Mouse (Mus musculus): ENCODE data around the gene Pold2.
"Not testable (repeated sequence)": the region's sequence is repeated elsewhere in the genome, so short reads cannot be mapped to it uniquely, and the experiment has no call there.

Gene Pold2

DNA sequence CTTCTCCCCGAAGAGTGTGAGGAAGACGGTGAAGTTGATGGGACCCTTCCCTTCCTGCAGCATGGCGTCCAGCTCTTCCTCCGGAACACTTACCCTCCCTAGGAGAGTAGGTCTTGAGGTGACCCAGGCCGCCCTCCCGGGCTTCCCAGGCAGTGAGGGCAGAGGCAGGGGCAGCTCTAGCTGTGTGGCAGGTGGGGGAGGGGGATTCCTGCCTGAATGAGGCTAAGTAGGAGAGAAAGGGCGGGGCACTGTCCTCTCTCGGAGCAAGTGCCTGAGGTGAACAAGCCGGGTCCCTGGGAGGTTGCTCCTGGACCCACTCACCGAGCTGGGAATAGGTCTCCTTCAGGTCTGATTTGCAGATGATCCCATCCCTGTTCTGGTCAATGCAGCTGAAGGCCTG, 19.7 kb upstream of the Pold2 start:
- DNase-seq (ENCODE audit: low spot score), result no peak

DNA sequence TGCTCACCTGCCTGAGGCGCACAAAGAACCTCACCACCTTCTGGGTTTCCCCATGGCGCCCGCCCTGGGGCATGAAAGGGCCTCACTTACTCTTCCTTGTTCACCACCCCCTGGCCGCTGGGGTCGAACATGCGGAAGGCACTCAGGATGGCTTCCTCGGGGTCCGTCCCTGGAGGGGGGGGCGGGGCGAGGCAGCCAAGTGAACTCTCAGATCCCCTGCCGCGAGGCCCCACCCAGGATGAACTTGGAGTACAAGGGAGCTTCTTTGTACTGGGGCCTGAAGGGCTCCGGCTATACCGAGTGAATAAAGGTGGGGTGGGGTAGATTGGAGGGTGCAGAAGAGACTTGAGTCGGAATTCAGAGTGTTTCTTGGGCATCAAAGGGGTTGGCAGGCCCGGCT, 19.1 kb upstream of the Pold2 start:
- no peak for DNase-seq (ENCODE audit: low spot score)

DNA sequence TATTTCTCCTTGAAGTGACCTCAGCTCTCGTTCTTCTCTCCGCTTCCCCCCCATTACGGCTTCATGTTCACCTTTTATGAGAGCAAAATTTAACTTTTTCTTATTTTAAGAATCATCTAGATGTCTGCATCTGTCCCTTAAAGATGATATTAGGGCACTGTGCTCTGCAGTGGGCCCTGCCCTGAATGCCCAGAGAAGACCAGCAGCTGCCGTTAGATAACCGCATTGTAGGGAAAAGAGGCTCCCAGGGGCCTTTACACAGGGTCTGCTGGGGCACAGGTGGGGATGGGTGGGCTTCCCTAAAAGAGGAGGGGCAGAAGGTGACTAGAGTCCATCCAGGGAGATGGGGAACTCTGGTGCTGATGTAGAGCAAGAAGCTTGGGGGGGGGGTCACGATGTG, 15.7 kb upstream of the Pold2 start:
- no peak for DNase-seq (ENCODE audit: low spot score)

DNA sequence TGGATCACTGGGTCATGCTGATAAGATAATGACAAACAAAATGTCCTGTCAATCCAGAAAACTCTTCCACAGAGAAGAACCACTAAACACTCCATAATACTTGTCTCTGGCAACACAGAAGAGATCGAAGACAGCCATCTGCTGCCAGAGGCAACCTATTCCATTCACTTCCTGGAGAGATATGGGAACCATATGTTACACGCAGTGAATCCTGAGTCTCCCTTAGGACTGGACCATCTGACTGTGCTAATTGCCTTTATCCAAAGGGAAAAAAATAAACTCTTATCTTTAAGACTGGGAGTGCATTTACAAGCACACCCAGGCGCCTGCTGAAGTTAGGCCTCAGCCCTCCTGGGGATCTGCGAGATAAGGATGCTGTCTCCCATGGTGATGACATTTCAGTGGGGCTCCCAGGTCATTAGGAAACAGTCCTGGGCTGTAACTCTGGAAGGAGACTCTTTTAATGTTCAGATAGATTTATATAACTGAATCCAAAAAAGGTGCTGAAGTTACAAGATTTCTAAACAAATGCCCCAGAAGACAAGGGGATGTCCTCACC, 14.8 kb upstream of the Pold2 start:
- DNase-seq (ENCODE audit: low spot score), result peak; percentile 20

DNA sequence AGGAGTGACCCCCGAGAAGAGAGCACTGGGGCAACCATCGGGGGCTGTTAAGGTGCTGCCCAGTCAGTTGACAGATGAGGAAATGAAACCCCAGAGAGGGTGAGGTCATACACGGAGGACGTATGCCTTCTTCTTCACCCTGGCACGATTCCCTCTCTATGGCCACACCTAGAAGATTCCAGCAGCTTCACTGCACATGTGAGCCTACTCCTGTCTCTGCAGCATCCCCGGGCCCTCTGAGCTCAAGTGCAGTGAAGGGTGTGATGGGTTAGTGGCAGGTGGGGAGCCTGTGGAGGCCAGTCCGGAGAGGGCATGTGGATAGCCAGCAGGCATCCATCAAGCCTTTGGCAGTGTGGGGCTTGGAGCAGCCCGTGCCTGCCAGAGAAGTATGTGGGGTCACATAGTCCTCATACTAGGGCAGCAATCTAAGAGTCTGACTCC, 14.1 kb upstream of the Pold2 start:
- DNase-seq (ENCODE audit: low spot score), result no peak

DNA sequence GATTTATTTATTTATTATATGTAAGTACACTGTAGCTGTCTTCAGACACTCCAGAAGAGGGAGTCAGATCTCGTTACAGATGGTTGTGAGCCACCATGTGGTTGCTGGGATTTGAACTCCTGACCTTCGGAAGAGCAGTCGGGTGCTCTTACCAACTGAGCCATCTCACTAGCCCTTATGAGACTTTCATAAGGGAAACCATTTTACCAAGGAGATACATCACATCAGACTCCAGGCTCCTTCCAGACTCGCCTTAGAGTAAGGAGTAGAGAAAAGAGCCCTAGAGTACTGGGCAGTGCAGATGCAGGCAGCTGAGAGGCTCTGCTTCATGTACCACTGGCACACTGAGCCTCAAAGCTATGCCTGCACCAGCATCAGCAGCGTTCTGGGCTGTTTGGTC, 10.5 kb upstream of the Pold2 start:
- DNase-seq (ENCODE audit: low spot score), result not testable (repeated sequence)

DNA sequence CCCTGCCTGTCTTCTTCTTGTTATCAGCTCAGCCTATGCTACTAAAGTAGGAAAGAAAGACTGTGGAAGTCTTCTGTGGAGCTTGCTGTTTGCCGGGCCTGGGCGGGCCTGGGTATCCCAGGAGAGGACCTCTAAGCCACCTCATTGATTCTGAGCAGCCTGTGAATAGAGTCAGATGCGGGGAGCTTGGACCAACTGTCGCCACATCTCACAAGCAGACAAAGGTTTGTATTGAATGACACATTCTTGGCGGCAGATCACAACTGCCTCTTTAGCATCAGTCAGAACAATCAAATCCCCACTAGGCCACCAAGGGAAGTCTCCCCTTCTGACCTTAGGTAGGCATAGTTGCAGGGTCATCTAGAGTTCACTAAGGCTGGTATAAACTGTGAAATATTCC, 9.2 kb upstream of the Pold2 start:
- DNase-seq (ENCODE audit: low spot score), result no peak

DNA sequence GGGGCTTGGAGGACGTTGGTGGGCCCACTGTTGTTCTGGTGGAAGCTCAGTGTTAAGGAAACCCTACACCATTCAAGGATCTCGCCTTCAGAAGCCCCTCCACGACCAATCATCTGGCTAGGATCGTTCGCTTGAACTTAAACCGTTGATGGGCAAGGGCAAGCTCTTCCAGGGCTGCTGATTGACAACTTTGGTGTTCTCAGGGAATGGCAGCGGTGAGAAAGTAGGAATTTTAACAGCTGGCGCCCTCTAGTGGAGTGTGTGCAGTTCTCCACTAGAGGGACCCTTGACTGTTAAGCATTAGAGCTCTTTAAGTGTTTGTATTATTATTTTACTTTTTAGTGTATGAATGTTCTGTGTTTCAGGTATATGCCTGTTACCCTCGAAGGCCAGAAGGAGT, 8.1 kb upstream of the Pold2 start:
- peak; percentile 27 for DNase-seq (ENCODE audit: low spot score)

DNA sequence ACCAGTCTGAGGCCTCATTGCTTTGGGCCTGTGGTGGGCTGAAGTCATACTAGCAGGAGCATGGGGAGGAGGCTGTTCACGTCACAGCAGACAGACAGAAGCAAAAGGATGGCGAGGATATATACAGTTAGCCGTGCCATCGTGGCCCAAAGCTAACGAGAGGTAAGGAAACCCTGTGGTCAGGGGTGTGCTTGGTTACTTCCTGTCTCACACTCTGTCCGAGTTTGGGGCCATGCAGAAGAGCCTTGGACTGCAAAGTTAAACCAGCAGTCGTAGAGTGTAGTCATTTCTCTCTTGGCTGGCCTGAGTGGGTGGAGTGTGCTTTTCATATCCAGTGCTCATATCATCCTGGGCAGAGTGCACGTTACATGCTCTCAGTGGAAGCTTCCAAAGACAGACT, 4.4 kb upstream of the Pold2 start:
- DNase-seq (ENCODE audit: low spot score), result no peak

DNA sequence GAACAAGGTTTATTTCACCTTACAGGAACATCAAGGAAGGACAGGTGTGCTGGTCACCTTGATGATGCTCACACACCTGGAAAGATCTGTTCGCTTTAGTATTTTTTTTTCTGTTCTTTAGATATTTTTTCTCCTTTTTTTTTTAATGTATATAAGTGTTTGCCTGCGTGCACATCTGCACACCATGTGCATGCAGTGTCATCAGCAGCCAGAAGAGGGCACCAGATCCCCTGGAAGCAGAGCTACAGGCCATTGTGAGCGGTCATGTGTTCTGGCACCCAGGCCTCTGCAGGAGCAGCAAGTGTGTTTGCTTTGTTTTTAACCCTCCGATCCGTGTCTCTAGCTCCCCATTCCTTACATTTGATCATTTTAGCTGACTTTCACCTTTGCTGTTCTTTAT, 1.8 kb upstream of the Pold2 start:
- peak; percentile 19 for DNase-seq (ENCODE audit: low spot score)

DNA sequence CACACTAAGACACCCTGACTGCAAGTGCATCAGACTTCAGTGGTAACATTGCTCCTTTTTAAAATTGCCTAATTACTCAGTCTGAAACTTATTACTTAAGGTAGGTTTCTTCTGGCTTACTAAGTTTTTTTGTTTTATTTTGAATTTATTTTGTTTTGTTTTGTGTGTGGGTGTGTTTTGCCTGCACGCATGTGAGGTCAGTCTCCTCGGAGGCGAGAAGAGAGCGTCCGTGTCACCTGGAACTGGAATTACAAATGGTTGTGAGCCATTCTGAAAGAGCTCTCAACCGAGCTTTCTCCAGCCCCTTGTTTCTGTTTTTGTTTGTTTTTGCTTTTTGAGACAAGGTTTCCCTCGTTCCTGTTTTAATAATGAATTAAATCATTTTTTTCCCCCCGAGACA, 569 bp upstream of the Pold2 start:
- DNase-seq (ENCODE audit: low spot score), result no peak

DNA sequence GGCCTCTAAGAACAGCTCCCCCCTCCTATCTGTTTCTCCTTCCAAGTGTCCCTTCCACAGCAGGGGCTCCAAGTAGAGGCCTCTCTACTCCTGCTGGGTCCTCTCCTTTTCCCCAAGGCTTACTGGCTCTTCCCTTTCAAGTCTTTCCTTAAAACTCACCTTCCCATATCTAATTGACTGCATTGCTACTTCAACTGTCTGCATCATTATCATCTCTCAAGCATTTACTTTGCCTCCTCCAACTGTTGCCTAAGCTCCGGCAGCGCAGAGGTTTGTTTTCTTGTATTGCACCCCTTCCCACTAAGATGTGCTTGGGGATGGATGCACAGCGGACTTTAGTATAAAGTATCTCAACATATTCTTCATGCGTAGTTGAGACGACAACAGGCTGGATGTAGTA, 671 bp downstream of the Pold2 start:
- DNase-seq (ENCODE audit: low spot score), result no peak

DNA sequence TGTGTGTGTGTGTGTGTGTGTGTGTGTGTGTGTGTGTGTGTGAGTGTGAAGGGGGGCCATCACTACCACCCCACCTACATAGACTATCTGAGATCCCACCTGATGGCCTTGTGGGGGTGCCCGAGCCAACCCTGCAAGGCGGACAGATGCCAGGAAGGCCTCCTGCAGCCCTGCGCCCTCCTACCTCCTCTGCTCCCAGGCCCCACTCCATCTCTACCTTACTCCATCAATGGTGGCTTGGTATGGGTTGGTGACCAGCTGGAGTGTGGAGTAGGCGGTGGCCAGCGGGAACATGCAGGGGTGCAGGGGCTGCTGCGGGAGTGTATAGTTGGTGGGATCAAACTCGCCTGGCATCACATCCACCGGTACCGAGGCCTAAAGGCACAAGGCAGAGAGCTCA, 4.9 kb downstream of the Pold2 start:
- no peak for DNase-seq (ENCODE audit: low spot score)

DNA sequence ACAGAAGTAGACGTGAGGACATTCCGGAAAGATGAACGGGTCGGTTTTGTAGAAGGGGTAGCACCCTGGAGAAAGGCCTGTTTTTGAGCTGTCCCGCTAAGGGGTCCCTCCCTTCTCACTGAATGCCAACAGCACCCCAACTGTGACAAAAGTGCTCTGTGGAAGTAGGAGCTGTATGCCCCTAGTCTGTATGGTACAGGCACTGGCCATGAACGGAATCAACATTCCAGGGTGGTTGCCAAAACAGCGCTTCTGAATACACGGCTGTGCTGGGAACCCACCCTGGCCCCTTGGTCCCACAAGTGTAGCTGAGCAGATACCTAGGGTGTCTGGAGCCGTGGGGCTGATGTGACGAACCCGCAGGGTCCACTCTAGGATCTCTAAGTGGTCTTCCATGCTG, 5.4 kb downstream of the Pold2 start:
- no peak for DNase-seq (ENCODE audit: low spot score)

DNA sequence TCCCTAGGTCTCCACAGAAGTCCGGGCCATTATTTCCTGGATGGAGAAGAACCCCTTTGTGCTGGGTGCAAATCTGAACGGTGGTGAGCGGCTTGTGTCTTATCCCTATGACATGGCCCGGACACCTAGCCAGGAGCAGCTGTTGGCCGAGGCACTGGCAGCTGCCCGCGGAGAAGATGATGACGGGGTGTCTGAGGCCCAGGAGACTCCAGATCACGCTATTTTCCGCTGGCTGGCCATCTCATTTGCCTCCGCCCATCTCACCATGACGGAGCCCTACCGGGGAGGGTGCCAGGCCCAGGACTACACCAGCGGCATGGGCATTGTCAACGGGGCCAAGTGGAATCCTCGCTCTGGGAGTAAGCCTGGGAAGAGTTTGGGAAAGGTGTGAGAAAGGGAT, 8.0 kb downstream of the Pold2 start:
- DNase-seq (ENCODE audit: low spot score), result no peak

DNA sequence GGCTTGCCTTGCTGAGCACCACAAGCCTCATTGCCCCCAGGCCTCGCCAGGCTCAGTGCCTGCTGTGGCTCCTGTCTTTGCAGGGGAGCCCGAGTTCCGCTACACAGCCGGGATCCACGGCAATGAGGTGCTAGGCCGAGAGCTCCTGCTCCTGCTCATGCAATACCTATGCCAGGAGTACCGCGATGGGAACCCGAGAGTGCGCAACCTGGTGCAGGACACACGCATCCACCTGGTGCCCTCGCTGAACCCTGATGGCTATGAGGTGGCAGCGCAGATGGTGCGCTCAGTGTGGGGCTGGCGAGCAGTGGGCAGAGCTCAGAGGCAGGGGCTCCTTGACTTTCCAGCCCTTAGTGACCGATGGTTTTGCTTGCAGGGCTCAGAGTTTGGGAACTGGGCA, 8.8 kb downstream of the Pold2 start:
- DNase-seq (ENCODE audit: low spot score), result no peak

DNA sequence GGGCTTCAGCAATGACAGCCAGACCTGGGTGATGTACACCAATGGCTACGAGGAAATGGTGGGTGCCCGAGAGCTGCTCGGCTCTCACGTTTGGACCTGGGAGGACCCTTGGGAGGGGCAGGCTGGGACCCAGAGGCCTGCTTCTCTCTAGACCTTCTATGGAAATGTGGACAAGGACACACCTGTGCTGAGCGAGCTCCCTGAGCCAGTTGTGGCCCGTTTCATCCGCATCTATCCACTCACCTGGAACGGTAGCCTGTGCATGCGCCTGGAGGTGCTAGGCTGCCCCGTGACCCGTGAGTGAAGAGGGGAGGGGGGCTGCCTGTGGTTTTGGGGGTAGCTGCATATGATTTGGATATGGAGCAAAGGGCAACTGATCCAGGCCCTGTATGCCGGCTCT, 9.8 kb downstream of the Pold2 start:
- no peak for DNase-seq (ENCODE audit: low spot score)

DNA sequence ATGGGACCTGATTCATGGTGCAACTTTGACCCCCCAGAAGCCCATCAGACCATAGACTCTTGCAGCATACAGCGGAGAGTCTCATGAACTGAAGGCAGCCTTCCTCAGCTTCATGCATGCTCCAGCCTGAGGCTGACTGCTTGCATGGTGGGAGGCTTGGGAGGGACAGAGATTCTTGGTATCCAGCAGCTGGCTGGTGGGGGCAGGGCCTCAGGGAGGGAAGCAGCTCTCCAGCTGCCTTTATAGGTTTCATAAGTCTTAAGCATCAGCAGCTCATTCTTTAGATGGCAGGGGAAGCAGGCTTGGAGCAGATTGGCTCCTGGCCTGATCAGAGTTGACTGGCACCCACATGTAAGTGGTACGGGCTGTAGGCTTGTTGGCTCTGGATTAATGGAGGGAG, 10.9 kb downstream of the Pold2 start:
- DNase-seq (ENCODE audit: low spot score), result no peak

DNA sequence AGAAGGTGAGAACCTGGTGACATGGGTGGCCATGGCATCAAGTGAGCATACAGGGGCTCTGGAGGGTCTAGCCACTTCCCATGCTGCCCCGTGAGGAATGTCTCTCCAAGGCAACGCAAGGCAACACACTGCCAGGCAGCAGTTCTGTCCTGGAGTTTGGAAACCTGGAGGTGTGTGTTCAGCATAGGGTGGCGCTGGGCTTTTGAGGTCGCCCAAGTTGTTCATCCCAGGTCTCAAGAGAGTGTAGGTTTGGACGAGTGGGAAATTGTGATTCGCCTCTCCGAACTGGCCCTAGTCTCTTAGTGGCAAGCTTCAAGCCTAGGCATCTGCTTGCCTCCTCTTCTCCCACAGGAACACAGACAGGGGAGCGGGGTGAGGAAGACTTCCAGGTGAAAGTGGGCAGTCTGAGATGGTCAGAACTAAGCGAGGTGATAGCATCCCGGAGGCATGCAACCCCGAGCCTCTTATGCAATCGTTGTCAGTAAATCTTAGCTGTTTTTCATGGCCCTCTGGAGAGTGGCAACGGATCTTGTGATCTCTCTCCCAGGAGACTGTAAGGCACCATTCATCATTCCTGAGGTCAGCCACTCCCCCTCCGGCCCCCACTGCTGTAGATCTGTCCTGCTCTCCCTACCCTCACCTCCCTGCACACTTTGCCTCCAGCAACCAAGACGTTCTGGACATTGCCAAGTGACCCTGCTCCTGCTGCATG, 15.5 kb downstream of the Pold2 start:
- peak; percentile 67 for DNase-seq (ENCODE audit: low spot score)

DNA sequence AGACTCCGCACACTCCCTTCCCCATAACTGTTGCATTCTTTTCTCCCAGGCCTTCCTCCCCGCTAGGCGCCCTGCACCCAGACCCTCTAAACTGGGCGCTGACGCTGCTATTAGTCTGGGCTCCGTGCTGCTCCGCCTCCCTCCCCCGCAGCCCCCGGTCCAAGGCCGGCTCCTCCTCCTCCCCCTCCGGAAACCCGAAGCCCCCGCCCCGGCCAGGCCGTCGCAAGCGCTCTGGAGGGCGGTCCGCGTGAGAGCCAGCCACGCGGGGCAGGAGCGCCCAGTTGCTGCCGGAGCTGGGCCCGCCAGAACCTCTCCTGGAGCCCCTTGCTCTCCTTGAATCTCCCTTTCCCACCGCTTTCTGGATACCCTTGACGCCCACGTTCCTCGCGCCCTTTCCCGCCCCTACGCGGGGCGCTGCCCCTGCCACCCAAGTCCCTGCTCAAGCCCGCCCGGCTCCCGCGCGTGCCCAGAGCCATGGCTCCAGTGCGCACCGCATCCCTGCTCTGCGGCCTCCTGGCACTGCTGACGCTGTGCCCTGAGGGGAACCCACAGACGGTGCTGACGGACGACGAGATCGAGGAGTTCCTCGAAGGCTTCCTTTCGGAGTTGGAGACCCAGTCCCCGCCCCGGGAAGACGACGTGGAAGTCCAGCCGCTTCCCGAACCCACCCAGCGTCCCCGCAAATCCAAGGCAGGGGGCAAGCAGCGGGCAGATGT, 16.3 kb downstream of the Pold2 start, which contains the start of gene Aebp1:
Gene Aebp1 (plus strand): TSS at position 270 of the 716 bp plus-strand sequence.
- peak; percentile 71 for DNase-seq (ENCODE audit: low spot score)

DNA sequence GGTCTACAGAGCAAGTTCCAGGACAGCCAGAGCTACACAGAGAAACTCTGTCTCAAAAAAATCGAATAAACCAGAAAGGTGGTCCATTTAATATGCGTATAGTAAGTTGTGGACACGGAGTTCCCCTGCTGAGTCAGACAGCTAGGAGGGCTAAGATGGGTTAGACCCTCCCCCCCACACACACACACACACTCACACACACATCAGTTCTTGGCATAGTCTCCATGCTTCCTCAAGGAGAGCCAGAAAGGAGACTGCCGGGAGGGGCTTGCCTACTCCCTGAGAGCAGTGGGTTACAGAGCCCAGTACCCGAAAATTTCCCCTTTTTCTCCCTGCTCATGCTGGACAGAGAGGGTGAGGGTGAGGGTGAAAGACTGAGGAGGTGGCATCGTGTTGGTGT, 17.5 kb downstream of the Pold2 start:
- no peak for DNase-seq (ENCODE audit: low spot score)

DNA sequence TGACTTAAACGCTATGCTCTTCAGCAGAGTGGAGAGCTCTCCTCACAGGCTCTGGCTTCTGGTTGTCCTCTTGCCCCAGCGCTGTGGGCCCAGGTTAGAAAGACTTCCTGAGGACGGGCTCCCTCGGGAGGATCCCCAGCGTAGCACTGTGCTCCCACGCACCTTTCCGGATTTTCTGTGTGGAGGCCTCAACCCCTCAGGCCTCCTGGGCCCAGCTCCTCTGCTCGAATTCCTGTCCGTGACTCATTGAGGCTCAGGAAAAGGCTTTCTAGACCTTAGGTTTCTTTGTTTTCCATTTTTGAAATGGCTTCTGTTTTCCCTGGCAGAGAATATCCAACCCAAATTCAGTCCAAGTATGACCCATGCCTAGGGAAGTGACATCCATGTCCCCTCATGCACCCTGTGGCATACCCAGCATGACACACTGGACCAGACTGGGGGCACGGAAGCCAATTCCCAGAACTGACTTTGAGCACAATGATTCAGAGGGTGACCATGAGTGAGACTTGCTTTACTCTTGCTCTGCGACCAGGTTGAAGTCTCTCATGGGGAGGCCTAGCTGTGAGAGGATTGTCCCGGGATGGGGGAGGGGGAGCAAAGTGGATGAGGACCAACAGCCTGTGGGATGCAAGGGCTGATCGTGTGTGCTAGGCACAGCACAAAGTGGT, 18.1 kb downstream of the Pold2 start:
- no peak for DNase-seq (ENCODE audit: low spot score)

DNA sequence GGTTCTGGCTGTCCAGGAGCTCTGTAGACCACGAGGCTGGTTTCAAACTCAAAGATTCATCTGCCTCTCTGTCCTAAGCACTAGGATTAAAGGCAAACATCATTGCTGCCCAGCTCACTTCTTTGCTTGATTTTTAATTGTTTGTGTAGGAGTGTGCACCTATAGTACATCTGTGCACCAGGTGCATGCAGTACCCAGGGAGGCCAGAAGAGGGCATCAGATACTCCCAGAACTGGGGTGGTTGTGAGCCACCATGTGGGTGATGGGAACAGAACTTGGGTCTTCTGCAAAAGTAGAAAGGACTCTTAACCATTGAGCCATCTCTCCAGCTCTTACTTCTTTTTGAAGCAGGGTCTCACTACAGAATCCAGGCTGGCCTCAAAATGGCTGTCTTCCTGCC, 19.4 kb downstream of the Pold2 start:
- DNase-seq (ENCODE audit: low spot score), result no peak

Data from yolk sac, embryonic 10.5 days (tissue).